Mouse (Mus musculus): ENCODE results near the gene Unc50.

Gene Unc50

GRCm38 (mm10) chr1:37448361-37449095 lies 18.6 kb downstream of the Unc50 start:
- peak; percentile 78 for DNase-seq (ENCODE audit: low read depth, low spot score)

GRCm38 (mm10) chr1:37451270-37451669 lies 21.3 kb downstream of the Unc50 start:
- DNase-seq (ENCODE audit: low read depth, low spot score), result no peak

GRCm38 (mm10) chr1:37457546-37457945 lies 27.6 kb downstream of the Unc50 start:
- no peak for DNase-seq (ENCODE audit: low read depth, low spot score)

DNA sequence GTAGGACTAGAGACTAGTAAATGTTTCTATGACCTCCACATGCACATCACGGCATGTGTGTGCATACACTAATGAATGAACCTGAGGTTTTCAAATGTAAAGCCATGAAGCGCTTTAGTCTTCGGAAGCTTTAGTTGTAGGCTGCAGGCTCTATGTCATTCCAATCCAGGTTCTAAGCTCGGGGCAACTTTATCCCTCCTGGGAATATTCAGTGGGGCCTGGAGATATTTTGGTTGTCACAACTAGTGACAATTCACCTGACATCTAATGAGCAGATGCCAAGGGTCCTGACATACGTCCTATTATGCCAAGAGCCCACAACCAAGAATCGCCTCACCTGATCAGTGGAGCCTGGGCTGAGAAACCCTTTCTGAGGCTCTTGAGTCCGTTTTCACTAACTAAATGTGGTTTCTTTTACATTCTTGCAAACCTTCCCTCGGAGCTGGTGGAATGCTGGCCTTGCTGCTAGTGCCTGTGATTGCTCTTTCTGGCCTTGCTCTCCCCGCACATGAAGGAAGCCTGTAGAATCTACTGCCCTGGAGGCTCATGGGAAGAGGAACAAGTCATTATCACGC lies 35.0 kb downstream of the Unc50 start:
- DNase-seq (ENCODE audit: low read depth, low spot score), result no peak

DNA sequence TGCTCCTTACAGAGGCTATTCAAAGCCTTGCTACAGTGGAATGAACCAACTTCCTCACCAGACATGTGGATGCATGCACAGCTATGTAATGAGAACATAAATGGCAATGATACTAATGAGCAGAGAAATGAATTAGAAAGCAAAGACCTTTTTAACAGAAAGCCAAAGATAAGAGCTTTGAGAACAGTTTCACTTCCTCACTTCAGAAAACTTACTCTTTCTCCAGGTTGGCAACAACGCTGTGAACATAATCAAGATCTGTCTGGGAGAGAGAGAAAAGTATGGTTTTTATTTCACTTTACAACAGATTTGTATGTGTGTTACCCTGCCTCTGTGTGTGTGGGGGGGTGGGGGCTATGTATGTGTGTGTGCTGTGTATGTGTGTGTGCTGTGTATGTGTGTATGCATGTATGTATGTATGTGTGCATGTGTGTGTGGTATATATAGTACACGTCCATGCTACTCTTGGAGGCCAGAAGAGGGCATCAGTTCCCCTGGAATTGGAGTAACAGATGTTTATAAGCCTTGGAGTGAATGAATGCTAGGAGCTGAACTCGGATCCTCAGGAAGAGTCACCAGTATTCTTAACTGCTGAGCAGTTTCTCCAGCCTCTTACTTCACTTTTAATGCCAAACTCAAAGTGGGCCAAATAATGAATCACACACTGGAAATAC lies 36.5 kb downstream of the Unc50 start:
- DNase-seq (ENCODE audit: low read depth, low spot score), result peak; percentile 35

- no peak for DNase-seq (ENCODE audit: low read depth, low spot score)
Observed at GRCm38 (mm10) chr1:37467806-37468205, 37.9 kb downstream of the Unc50 start.

GRCm38 (mm10) chr1:37469007-37469406 lies 39.1 kb downstream of the Unc50 start:
- no peak for DNase-seq (ENCODE audit: low read depth, low spot score)

DNA sequence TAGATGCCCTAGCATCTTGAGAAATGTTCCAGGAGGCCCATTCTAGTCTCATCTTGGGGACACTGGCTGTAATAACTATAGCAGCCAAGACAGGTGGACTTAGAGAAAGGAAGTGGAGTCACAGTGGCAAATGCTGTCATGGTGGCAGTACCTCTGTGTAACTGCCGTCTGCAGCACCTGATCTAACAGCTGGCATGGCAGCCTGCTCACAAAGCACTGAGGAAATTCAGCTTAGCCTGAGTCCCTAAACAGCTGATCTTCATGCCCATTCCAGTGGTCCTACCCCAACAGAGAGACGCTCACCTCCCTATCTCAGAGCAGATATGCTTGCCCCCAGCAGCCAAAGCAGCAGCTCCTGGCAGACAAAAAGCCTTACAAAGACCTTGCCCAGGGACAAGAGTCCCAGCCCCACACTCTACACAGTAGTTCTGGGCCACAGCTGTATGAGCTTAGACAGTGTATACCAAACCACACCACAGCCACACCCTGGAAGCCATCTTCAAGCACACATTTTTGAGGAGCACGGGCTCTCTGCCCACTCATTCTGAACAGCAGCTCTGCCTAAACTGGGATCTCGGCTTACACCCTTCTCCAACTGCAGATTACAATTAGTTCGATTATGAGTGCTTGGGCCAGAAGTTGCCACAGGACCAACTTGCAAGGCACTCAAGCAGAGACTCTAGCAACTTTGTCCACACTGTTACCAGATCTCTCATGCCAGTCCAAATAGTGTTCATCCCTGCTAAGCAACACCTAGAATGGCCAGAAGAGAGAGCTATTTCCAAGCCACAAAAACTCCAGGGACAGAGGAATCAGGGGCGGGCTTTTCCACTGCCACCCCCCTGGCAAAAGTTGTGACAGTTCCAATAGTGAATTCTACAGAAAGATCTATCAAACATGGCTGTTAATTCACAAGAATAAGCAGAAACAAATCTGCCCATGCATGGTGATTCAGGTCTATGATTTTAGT lies 41.5 kb downstream of the Unc50 start:
- DNase-seq (ENCODE audit: low read depth, low spot score), result no peak

DNA sequence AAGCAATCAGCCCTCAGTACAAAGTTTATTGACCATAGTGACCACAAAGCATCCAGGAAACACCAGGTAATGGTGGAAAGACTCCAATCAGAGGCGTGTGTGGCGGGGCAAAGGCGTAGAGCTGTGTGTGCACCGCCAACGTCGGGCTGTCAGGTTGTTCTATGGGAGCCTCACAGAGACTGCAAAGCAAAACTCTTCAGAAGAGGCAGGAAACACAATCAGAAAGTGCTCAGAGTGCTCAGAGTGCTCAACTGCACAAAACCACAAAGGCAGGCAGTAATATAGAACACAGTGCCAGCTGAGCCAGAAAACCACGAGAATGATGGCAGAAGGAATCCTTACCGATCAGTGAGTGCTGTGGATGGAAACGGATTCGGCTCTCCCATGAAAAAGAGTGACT lies 43.3 kb downstream of the Unc50 start:
- peak; percentile 70 for DNase-seq (ENCODE audit: low read depth, low spot score)

- peak; percentile 41 for DNase-seq (ENCODE audit: low read depth, low spot score)
Observed at GRCm38 (mm10) chr1:37474046-37474445, 44.1 kb downstream of the Unc50 start.

DNA sequence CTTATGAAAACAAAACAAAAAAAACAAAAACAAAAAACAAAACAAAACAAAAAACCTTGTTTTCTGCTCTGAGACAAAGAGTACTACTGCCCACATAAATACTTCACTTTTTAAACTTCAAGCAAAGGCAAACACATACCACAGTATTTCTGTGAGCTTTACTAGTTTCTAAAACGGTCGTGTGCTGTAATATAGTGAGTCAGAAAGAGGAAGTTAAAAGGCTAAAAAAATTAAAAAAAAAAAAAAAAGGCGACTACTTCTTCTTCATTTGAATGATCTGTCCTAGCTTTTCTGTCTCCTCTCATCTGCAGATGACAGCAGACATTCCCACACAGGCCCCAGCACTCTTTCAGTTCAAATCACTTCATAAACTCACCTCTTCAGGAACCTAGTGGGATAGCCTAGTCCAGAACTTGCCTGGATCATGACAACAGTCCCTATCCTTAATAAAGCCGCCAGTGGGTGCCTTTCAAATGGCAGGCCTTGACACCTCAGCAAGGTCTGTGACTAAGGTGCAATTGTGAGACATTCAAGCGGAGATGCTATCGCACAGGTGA lies 44.8 kb downstream of the Unc50 start:
- DNase-seq (ENCODE audit: low read depth, low spot score), result no peak

- no peak for DNase-seq (ENCODE audit: low read depth, low spot score)
Observed at GRCm38 (mm10) chr1:37475312-37475711, 45.4 kb downstream of the Unc50 start.

DNA sequence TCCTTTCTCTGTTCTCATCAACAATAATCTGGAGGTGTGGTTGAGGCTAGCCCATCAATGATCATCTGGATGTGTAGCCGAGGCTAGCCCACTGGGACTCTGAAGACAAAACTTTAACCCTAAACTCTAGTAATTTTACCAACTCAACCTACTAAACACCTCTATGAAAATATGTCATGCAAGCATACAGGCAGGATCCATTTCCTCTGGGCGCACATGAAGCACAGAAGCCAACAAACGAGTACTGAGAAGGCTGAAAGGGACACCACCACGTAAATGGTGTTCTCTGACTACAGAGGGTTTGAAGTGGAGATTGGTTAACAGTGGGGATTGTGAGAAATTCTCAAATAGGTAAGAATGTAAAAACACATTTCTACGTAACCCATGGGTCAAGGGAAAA lies 47.3 kb downstream of the Unc50 start:
- DNase-seq (ENCODE audit: low read depth, low spot score), result peak; percentile 42

GRCm38 (mm10) chr1:37477928-37478327 lies 48.0 kb downstream of the Unc50 start:
- DNase-seq (ENCODE audit: low read depth, low spot score), result peak; percentile 71

DNA sequence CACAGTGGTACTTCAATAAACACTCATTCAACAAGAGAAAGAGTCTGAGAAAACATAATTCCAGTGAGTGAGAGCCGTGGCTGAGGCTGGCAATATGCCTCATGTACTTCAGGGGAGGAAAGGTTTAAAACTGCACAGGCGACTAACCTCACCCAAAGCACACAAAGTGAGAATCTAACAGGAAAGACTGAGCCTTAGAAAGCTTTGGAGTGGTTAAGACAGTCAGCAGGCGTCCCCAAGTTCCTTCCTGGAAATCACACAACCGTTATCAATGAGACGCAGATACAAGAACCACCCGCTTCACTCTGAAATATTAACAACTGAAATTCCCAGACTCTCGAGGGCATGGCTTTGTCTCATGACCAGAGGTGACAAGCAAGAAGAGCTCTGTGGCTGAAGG lies 48.5 kb downstream of the Unc50 start:
- peak; percentile 49 for DNase-seq (ENCODE audit: low read depth, low spot score)

- DNase-seq (ENCODE audit: low read depth, low spot score), result peak; percentile 86
Observed at GRCm38 (mm10) chr1:37479074-37479473, 49.1 kb downstream of the Unc50 start.

DNA sequence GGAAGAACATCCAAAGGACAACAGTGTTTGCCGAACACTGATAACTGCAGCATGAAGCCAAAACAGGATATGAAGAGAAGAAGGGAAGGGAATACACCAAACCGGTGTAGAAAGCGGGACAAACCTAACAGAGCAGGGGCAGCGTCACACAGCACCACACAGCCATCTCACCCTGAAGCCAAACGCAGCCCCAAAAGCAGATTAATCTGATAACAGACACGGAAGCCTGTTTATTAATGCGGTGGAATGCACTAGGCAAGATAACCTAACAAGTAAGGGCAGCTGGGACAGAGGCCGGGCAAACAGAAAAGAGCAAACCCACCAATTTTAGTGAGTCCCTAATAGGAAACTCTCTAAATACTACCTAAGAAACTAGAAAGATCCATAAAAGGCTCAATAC lies 49.8 kb downstream of the Unc50 start:
- no peak for DNase-seq (ENCODE audit: low read depth, low spot score)

GRCm38 (mm10) chr1:37480731-37481130 lies 50.8 kb downstream of the Unc50 start:
- DNase-seq (ENCODE audit: low read depth, low spot score), result no peak

DNA sequence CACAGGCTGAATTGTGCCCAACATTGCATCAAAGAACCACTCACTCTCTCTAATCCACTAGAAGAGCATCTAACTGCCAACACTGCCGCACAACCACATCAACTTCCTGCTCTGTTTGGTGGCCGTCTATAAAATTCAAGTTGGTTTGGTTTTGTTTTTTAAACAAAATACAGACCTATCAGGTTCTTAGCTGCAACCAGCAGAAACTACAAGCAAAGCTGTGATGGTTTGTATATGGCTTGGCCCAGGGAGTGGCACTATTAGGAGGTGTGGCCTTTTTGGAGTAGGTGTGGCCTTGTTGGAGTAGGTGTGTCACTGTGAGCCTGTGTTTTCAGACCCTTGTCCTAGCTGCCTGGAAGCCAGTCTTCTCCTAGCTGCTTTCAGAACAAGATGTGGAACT lies 51.4 kb downstream of the Unc50 start:
- DNase-seq (ENCODE audit: low read depth, low spot score), result peak; percentile 41

GRCm38 (mm10) chr1:37484612-37485011 lies 54.7 kb downstream of the Unc50 start:
- no peak for DNase-seq (ENCODE audit: low read depth, low spot score)

DNA sequence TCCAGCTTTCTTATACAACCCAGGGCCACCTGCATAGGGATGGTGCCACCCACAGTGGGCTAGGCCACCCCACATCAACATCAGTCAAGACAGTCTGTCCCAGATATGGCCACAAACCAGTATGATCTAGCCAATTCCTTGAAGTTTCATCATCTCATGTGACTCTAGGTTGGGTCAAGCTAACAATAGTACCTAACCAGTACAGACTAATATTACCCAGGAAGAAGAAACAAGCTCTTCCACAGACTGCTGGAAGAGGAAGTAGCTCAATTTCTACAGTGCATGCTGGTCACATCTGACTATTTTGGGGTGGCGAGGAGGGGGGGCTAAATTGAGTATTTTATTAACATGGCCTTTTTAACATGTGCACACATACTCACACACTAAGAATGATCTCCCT lies 56.5 kb downstream of the Unc50 start:
- no peak for DNase-seq (ENCODE audit: low read depth, low spot score)
